Mouse (Mus musculus) embryo, embryonic 10.5 days (tissue): ENCODE data around the gene Adcy1.

ENCODE experiments used
- DNase-seq: peaks from one replicate; pipeline ENCODE4 v3.0.0-alpha.2; 2015; ENCODE audit warnings: low spot score

Adcy1 gene

GRCm38 (mm10) chr11:7184420-7184819 lies 121.1 kb downstream of the Adcy1 start:
- DNase-seq, result no peak

GRCm38 (mm10) chr11:7187472-7187871 lies 124.2 kb downstream of the Adcy1 start:
- DNase-seq, result peak; percentile 15

DNA sequence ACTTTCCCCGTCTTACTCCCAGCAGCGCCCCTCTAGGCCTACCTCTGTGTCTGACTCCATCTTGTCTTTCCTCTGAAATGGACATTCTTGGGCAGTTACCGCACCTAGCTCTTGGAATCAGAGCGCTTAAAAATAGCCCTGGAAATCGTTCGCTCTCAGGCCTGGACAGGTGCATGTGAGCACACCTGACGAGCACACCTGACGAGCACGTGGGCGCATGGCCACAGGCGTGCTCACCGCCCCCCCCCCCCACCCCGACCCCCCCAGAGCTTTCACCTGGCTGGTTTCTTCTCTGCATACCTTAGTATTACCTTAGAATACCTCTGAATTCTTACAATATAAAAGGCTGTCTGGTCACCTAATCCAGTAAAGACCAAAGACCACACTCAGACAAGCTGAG lies 125.2 kb downstream of the Adcy1 start, which contains the start of gene Gm11985:
TSS of gene Gm11985 (minus strand) at position 101 of the 400 bp plus-strand sequence.
- DNase-seq, result no peak

- no peak for DNase-seq
These were observed 129.4 kb downstream of the Adcy1 start for GRCm38 (mm10) chr11:7192710-7193109.

DNA sequence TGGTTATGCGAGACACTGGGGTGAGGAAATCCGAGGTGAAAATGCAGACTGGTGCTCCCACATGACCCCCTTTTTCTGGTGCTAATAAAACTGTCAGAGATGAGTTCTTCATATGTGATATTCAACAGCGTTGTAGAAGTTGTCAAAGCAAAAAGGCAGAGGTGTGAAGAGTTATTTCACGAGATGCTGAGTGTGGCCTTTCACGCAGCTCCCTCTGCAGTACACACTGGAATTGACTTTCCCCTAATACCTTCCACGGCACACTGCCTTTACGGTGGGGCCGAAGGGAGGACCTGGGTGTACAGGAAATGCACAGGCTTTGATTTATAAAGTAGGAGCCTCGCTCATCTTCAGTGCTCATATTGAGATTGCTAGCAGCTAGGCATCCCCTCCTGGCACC lies 129.8 kb downstream of the Adcy1 start:
- no peak for DNase-seq

DNA sequence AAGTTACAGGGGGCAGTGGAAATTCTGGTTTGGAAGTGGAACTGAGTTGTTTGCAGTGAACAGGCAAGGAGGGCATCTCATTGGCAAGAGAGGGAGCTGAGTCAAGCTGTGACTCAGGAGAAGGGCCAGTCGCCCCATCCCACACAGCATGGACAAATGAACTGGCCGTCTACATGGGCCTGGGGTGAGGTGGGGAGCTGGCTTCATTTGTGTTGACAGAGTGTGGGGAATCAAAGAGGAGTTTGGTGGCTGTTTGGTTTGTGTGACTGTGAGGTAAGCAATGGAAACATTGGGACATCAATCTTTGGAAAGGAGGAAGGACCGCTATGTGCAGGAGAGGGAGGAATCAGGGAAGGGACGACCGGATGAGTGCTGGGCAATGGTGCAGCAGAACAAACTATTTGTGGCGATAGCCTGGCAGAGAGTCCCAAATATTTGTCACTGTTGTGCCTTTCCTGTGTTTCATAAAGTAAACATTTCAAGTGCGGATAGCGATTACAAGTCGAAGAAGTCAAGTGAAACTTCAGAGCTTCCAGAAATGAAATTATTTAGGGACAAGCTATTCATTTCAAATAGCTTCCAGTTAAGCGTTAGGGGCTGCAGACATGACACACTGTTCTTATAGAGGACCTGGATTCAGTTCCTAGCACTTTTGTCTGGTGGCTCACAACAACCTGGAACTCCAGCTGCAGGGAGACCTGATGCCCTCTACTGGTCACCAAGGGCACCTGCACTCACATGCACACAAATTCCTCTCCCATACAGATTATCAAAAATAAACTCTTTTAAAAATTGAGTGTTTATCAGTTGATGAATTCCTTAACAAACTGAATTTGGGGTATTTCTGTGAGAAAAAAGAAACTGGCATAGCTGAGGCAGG lies 131.4 kb downstream of the Adcy1 start:
- DNase-seq, result no peak

DNA sequence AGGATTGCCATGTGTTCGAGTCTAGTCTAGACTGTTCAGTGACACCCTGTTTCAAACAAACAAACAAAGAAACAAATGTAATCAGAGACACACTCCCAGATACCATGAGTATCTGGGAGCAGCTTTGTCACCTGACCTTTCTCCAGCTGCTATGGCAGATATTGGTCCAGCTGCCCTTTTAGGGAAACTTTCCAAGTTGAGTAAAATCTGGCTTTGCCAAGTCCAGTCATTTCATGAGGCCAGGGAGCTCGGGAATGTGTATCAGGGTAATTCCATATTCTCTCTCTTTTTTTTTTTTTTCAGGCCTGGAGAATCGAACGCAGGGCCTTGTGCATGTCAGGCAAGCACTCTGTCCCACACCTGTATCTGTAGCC lies 132.0 kb downstream of the Adcy1 start:
- no peak for DNase-seq

DNA sequence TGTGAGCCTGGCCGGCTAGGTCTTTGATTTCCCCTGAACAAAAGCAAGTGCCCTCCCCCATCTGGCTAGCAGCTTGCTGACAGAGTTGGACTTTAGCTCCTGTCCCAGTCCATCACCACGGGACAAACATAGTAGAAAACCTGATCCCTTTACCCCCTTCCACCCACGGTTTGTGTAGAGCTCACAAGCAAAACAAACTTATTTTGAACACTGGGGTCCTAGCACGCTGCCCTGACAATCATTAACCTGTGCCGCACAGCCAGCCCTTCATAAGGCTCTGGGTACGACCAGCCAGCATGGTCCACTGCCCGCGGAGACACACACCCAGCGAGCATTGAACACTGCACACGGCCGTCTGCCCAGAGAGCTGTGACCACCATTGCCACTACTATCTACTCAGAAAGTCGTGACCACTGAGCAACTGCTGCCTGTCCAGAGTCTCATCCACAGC lies 134.2 kb downstream of the Adcy1 start, which contains the start of gene Igfbp1:
TSS of gene Igfbp1 (plus strand) at position 292 of the 451 bp plus-strand sequence.
- DNase-seq, result no peak

GRCm38 (mm10) chr11:7198006-7198405 lies 134.7 kb downstream of the Adcy1 start:
- DNase-seq, result no peak

- DNase-seq, result no peak
These were observed 135.4 kb downstream of the Adcy1 start for GRCm38 (mm10) chr11:7198481-7199256.

DNA sequence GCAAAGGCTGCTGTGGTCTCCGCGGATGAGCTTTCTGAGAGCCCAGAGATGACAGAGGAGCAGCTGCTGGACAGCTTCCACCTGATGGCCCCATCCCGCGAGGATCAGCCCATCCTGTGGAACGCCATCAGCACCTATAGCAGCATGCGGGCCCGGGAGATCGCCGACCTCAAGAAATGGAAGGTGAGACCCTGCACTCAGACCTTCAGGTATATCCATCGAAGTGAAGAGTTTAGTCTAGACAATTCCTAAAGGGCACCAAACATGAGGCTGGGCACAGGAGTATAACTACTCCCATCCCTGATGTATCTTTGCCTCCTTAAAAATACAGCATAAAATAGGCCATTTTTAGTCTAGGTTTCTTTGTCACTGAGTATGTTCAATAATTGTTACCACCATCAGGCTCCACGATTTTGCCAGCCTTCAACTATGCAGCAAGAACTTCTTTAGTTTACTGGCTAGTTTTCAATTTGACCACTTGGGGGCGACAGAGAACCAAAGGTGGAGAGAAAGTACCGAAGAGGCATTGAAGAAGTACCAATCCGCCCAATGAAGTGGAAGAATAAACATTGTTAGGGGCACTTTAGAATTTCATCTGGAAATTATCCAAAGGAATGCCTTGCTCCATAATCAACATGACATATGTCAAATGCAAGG lies 136.6 kb downstream of the Adcy1 start:
- DNase-seq, result peak; percentile 86

DNA sequence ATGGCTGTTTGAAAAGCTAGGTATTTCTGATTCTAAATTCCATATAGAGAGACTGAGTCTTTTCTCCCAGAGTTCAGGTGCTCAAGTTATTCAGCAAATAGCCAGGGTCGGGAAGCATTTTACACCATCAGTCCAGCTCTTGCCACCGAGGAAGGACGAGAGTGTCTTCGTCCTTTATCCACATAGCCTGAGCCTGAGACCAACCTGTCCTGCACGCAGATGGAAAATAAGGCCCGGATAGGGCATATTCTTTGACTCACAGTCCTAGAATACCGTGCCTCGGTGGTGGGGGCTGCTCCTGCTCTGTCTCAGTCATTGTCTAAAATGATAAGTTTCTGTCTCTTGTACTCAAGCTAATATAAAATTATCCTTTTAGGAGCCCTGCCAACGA lies 137.1 kb downstream of the Adcy1 start:
- no peak for DNase-seq

DNA sequence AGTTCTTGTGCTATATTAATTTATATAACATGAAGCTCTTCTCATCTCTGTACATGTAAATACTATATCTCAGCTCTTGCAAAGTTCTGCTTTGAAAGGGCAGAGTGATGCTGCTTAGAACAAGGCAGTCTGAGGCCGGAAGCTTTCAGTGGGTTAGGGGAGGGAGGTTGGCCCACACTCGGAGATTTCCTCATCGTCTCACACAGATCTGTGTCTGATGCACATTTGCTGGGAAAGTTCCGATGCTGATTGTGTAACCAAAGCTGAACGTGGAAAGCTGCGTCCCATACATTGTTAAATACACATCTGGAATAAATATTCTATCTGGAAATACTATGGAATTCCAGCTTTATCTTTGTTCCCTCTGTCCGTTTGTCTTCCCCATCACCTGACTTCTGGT lies 138.9 kb downstream of the Adcy1 start:
- no peak for DNase-seq

DNA sequence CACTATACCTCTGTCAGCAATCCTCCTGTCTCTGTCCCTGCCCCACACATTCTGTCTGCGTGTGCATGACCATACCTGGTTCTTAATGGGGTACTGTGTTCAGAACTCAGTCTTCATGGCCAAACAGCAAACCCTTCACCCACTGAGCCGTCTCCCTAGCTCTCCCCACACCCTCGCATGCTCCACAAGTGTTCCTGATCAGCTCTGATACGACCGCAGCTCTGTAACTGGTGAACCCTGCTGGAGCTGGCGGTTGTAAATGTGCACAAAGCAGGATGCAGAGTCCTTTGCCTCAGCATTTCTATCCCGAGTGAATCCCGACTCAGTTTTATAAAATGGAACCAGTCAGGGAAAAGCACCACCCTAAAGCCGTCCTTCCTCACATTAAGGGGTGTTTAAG lies 140.6 kb downstream of the Adcy1 start:
- no peak for DNase-seq

- peak; percentile 84 for DNase-seq
These were observed 147.1 kb downstream of the Adcy1 start for GRCm38 (mm10) chr11:7210343-7210742.

DNA sequence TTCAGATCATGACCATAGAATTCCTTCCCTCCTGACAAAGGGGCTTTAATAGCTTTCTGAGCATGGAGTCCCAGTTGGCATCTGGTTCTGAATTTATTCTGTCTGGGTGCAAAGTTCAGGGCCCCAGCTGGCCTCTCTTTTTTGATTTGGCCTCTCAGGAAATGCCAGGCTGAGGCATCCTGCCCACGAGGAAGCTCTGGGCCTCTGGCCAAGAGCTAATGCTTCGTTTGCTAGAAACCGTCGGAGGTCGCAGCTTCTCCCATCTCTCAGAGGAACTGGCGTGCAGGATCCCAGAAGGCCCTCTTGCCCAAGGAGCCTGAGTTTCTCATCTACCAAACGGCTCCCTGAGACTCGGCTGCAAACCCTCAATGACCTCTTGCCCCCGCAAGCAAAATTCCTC lies 147.9 kb downstream of the Adcy1 start:
- no peak for DNase-seq

- no peak for DNase-seq
These were observed 149.0 kb downstream of the Adcy1 start for GRCm38 (mm10) chr11:7212126-7212798.

DNA sequence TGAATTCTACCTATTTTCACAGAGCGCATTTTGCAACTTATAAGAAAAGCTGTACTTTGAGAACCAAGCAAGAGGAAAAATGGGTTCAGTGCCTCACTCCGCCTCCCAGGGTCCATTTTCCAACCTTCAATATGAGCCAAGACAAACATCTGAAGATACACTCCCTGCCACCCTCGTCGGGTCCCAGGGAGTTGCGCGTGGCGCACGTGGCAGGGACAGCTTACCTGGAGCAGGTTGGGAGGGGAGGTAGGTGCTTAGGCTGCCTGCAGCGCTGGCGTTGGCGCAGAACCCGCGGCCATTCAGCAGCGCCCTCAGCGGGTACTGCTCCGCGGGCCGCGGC lies 149.8 kb downstream of the Adcy1 start:
- no peak for DNase-seq

- DNase-seq, result peak; percentile 71
These were observed 150.4 kb downstream of the Adcy1 start, which contains the start of gene Igfbp3 for GRCm38 (mm10) chr11:7213501-7214341. Gene Igfbp3 (minus strand): TSS chr11:7213923.

- no peak for DNase-seq
These were observed 151.0 kb downstream of the Adcy1 start for GRCm38 (mm10) chr11:7214342-7214660.

DNA sequence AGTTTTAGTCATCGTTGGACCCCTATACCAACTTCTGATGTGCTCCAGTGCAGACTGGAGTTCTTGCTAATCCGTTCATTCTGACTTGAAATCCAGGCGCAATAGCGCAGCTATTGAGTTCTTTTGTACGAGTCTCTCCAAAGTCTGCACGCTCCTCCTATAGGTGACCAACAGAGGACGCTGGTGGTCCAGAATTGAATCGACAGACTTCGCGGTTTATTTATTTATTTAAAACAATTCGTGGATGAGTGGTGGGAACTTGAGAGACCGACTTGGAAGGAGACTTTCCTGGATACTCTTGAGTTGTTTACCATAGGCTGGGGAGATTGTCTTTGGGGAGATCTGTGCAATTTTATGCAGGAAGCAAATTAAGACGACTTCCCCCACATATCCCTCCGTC lies 151.5 kb downstream of the Adcy1 start:
- peak; percentile 90 for DNase-seq
